Mouse (Mus musculus): ENCODE data around the gene Mcur1.
A peak's percentile ranks its signal among the peaks of the same experiment; 100 is the strongest.

Mcur1 gene

DNA sequence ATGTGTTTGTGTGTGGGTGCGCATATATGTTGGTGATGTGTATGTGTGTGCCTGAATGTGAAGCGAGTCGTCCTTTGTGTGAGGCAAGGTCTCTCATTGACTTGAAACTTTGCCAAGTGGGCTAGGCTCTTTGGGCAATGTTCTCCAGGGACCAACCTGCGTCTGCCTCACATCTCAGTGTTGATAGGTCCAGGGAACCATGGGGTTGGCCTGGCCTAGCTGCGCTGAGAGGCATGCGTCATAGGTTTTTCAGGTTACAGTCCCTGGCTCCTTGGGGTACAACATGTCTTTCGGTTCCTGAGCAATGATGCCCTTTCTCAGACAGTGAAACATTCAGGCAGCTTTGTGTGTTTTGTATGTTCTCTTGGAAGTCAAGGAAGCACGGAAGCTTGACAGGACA lies 6.2 kb upstream of the Mcur1 start:
- no peak for DNase-seq (ENCODE audit: extremely low spot score, low read depth, low spot score)

- DNase-seq (ENCODE audit: extremely low spot score, low read depth, low spot score) = peak; percentile 85
Measured at GRCm38 (mm10) chr13:43565346-43565745, 5.4 kb upstream of the Mcur1 start.

- no peak for DNase-seq (ENCODE audit: extremely low spot score, low read depth, low spot score)
Measured at GRCm38 (mm10) chr13:43564733-43565132, 4.7 kb upstream of the Mcur1 start.

DNA sequence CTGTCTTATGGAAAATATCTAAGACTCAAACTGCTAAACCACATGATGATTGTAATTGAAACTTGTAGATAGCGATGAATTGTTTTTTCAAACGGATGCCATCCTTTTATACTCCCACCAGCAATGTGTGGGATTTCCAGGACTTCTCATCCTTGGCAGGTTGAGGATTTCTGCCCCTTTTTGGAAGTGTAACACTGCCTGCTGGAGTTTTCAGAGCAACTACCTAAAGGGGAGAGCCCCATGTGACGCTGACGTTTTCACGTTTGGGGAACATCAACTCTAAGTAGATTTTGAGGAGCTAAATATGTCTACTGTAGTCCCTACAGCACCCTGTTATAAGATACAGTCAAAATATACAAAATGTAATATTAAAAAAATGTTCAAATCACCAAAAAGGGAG lies 2.7 kb upstream of the Mcur1 start:
- DNase-seq (ENCODE audit: extremely low spot score, low read depth, low spot score) = no peak

DNA sequence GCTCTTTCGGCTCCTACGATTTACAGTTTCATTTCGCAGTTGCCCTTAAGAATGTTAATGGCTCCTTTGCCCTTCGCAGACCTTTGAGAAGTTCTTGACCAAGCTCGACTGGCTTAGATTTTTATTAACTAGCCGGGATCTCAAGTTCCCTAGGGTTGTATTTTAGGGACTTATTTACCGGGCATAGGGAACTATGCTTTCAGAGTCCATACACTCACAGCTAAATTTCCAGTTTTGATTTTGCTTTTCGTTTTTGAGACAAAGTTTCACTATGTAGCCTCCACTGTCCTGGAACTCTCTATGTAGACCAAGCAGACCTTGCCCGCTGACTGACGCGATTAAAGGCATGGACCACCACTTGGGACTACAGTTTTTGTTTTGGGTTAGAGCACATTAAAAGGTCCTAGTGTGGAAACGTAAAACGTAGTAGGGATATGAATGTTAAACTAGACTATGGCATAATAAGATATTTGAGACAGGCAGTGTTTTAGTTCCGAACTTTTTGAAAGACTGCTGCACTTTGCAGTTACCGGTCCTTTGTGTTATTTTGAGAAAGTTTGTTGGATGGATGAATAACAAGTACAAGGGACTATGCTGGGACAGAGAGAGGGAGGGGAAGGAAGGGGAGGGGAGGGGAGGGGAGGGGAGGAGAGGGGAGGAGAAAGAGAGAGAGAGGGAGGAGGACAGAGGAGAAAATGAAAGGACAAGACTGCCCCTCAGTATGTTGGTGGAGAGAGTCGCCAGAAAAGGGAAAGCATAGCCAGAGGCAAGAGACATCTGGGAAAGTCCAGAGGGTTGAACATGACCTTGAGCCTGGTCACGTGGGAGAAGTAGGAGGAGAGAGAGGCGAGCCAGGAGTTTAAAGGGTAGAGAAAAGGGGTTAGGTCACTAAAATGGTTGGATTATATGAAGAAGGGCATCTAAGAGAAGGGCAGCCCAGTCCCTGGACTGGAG lies 744 bp upstream of the Mcur1 start:
- peak; percentile 37 for DNase-seq (ENCODE audit: extremely low spot score, low read depth, low spot score)

- no peak for DNase-seq (ENCODE audit: extremely low spot score, low read depth, low spot score)
Measured at GRCm38 (mm10) chr13:43558959-43559358, 1.0 kb downstream of the Mcur1 start.

DNA sequence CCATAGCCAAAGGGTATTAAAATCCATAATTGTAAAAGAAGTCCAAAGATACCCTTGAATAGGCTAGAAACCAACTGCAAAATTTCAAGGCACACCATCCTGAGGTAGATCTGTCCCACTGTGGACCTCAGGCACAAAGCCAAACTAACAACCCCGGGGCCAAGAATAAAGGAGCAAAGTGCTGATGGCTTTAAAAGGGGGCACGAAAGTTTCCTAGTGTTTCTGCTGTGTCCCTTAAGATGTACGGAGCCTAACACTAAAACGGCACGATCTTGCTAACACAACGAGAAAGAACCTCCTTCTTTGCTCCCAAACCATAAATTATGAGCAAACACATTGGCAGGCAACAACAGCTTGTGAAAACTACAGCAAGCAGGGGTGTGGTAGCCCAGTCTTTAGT lies 1.6 kb downstream of the Mcur1 start:
- DNase-seq (ENCODE audit: extremely low spot score, low read depth, low spot score) = no peak

DNA sequence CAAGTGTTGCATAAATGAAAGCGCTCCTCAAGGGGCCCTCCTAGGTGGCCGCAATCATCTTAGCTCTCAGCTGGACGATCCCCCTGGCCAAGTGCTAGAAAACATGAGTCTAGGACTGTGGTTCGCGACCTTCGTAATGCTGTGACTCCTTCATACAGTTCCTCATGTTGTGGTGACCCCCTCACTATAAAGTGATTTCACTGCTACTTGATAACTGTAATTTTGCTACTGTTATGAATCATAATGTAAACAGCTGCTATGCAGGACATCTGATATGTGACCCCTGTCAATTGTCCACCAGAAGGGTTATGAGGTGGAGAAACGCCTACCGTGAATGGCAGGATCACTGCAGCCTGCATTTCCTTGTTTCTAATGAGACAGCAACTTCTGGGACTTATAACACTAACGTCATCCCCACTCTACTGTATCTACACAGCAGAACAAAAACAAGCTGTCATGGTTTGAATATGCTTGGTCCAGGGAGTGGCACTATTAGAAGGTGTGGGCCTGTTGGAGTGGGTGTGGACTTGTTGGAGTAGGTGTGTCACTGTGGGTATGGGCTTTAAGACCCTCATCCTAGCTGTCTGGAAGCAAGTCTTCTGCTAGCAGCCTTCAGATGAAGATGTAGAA lies 3.0 kb downstream of the Mcur1 start:
- no peak for DNase-seq (ENCODE audit: extremely low spot score, low read depth, low spot score)

DNA sequence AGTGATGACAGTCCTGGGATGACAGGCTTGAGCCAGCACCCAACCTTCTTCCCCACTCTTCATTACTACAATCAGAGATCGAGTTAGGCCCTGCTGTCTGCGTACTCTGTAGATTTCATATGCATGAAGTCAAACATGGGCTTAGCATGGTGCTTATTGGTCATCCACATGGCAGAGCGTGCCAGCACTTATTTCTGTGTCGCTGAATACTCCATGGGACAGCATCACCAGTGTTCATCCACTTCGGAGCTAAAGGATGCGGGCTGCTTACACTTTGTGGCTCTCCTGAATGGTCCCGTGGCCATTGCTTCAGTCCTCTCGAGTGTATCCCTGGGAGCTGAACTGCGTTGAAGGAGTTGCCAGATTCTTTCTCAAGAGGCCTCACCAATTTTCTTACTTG lies 4.7 kb downstream of the Mcur1 start:
- DNase-seq (ENCODE audit: extremely low spot score, low read depth, low spot score) = no peak

- no peak for DNase-seq (ENCODE audit: extremely low spot score, low read depth, low spot score)
Measured at GRCm38 (mm10) chr13:43554827-43555226, 5.2 kb downstream of the Mcur1 start.

DNA sequence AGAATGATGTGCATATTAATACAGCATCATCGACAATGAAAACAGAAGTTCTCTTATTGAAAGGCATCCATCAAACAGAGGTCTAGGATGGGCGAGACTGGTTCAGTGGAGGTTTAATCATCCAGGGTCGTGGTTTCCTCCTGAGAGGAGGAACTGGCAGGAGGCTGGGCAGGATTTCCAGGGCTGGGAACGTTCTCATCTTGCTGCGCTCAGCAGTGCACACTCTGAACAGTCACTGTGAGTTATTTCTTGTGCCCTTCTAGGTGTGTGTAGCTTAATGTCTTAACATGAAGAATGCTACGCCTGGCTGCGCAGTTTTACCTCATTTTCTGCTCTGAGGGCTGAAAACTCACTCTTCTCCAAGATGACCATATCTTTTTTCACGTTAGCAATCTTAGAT lies 9.3 kb downstream of the Mcur1 start:
- DNase-seq (ENCODE audit: extremely low spot score, low read depth, low spot score) = no peak

DNA sequence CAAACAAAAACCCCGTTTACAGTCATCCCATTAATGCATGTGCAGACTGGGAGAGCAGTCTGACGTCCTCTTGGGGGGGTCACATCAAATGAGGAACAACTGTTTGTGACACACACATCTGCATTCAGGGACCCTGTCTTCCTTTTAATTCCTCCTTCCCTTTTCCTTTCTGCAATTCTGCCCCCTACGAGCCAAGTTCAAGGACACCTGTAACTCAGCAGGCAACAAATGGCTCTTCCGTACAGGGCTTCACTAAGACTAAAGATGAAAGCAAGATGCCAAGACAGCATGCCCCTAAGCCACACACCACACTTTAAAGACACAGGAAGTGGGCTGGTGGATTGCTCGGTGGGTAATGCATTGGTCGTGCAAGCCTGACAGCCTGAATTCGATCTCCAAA lies 10.1 kb downstream of the Mcur1 start:
- DNase-seq (ENCODE audit: extremely low spot score, low read depth, low spot score) = no peak

DNA sequence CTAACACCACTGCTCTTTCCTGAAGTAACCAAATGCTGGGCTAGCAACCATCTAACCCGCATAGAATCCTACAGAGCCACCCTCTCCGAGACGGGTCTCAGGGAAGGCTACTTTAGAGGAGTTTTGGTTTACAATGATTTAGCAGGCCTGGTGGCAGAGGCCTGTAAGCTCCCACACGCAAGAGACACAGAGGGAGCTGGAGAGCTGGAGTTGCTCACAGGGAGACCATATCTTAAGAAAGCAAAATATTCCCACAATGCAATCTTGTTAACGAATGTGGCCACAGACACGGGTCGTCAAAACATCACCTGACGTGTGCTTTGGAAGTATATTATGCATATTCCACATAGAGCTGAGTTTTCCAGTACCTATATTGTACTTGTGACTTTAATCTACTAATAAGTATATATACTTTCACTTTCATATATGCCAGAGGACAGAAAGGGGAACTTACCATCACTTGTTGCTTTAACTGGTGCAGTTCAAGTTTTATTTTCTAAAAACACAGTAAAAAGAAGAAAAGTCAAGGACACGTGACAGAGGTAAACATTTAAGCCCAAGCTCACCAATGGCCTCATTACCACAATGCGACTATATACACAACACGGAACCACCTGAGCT lies 10.8 kb downstream of the Mcur1 start:
- no peak for DNase-seq (ENCODE audit: extremely low spot score, low read depth, low spot score)

DNA sequence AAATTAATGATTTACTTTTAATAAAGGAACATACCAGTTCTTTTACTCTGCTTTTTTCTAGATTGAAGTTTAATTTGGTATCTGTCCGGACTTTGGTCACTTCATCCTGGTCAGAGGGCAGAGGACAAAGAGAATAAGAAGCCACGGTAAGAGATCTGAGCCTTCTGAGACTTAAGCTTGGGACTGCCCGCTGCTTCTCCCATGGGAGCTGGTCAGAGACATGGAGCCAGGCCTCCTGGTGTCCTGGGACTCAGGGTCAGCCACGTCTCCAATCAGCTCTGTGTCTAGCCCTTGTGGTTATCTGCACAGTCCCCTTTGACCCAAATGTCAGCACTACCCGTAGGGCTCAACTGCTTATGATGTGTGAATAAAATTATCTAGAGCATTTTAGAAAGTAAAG lies 11.4 kb downstream of the Mcur1 start:
- no peak for DNase-seq (ENCODE audit: extremely low spot score, low read depth, low spot score)

DNA sequence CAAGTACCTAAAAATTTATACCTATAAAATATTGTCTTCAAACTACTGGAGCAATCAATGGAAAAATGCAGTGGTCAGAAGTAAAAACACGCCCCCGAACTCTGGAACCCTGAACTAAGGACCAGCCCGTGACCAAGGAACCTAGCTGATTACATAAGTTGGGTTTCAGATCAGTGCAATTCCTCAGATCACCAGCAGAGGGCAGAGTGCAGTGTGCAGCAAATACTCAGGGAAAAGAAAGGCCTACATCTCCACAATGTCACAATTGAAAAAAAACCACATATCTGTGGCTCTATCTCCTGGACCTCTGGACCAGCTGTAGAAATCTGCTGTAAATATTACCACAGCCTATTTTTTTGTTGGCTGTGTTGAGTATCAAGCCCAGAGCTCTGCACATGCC lies 13.1 kb downstream of the Mcur1 start:
- peak; percentile 73 for DNase-seq (ENCODE audit: extremely low spot score, low read depth, low spot score)

DNA sequence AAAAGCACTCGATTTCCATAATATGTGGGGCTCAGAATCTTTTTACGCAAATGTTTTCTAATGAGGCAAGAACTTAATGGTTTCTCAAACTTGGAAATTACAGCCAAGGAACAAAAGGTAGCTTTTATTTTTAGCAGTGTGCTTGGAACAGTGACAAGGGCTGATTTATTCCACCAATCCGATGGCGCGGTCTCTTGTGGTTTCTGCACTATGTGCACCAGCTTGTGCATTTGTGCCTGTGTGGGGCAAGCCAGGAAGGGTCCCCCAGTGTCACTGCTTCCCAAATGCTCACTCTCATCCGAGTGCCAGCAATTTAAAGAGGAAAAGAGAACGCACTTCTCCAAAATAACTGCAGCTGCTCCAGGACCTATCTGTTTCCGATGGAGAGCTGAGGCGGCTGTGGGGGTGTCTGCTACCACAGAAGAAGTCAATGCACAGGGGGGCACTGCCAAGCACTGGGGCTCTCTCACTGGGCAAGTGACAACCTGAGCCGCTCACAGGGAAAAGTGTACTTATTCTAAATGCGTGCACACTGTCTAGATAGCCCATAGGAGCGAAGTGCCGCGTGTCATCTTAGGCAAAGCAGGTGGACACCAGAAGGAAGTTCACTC lies 19.7 kb downstream of the Mcur1 start:
- no peak for DNase-seq (ENCODE audit: extremely low spot score, low read depth, low spot score)

DNA sequence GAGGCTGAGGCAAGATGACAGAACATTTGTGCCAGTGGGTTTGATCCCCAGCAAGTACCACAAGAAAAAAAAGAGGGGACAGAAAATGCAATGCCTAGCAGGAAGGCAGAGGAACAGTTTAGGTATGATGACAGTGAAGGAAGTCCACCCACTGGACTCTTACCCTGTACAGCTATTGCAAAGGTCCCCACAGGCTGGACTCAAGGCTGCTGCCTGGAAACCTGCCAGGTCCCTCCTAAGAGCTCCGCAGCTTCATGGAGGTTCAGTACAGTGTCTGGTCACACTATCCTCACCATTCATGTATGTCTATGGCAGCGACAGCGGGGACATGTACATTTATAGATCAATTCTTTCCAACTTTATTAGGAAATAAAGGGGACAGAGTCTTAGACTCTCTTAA lies 20.6 kb downstream of the Mcur1 start:
- DNase-seq (ENCODE audit: extremely low spot score, low read depth, low spot score) = no peak

DNA sequence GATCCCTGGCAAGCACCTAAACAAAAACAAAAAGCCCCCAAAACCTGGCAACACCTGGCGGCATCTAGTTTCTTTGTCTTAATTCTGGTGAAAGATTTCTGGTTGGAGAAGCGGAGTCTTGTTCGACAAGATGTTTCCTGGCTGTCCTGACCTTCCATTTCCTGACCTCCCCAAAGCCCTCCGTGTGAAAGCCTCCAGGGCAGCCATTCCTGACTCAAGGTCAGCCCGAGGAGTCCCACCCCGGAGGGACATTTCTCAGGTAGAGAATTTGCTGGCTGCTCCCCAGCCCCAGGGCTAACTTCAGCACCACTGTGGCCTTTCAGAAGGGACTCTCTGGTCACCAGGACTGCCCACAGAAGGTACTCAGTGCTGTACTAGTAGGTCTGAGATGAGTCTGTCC lies 22.1 kb downstream of the Mcur1 start:
- DNase-seq (ENCODE audit: extremely low spot score, low read depth, low spot score) = no peak

DNA sequence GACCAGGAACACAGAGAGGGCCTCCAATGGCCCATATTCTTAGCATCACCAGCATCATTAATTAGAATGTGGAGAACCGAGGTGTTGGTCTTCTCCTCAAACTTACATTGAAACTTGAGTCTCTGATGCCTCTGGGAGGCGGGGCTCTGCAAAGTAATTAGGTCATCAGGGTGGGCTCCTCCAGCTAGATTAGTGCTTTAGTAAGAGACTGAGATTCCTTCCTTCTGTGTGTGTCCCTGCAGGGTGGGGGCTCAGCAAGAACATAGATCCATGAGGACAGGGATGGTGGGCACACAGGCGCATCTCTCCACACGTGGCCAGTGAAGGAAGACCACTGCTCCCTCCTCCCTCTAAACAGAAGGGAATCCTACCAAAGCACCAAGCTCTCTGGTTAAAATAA lies 26.0 kb downstream of the Mcur1 start:
- no peak for DNase-seq (ENCODE audit: extremely low spot score, low read depth, low spot score)

DNA sequence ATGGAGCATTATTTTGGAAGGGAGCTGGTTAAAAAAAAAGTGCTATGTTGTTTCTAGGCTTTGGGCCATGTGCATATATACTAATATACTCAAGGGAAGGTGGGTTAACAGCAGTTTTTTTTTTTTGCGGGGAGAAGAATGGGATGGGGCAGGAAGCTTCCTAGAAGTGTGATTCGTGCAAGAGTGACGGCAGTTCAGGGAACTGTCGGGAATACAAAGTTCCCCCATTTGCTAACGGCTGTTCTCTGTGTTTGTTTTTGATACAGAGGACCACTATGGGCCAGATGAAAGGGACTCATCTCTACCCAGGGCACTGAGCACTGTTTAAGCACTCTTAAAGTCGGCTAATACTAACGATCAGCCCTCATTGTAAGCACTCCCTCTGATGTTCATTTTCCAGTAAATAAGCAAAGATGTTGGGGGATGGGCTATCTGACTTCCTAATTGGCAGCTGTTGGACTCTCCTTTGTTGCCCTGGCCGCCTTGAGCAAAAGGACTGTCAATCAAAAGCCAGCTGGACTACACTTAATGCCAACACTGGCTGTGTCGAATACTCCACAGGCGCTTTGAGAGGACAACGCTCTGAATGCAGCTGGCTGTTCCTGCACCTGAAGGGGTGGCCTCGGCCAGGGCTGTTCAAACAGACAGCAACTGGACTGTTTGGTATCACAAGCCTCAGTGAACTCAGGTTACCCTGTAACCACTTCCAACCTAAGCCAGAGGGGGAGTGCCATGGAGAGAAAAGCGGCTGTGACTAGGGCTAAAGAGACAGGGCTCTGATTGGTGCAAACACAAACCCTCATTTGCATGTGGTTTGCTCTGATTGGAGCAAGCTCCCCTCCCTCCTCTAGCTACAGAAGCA lies 28.9 kb downstream of the Mcur1 start:
- peak; percentile 31 for DNase-seq (ENCODE audit: extremely low spot score, low read depth, low spot score)

Measured in hindlimb bud, embryonic 11.5 days (tissue).